Mouse (Mus musculus) heart, embryonic 15.5 days (tissue): ENCODE data around the gene Lhx5. TPM values are rescaled to one million over a fixed set of nuclear protein-coding genes. Genes with fewer than 3 reads are reported as not detected.
A peak's percentile ranks its signal among the peaks of the same experiment; 100 is the strongest.

Experiments
- ATAC-seq: fragments of 200-750 bp; cut with Nextera tagmentation; replicated peaks from 2 replicates; pipeline ENCODE4 v1.8.0; 2017; ENCODE audit warnings: low read depth, moderate TSS enrichment; ENCODE audit not compliant: insufficient number of reproducible peaks, insufficient read depth, low FRiP score
- H3K27ac ChIP-seq: fragments of 300-500 bp; sonication (generic); 2 replicates; pipeline ENCODE4 v1.5.1; 2015; ENCODE audit warnings: mild to moderate bottlenecking, inconsistent platforms
- H3K27me3 ChIP-seq: fragments of 300-500 bp; sonication (generic); 2 replicates; pipeline ENCODE4 v1.6.1; 2015; ENCODE audit warnings: inconsistent platforms
- H3K36me3 ChIP-seq: fragments of 300-500 bp; sonication (generic); 2 replicates; pipeline ENCODE4 v1.6.1; 2015; ENCODE audit warnings: mild to moderate bottlenecking, inconsistent platforms
- H3K4me1 ChIP-seq: fragments of 300-500 bp; sonication (generic); replicated peaks from 2 replicates; pipeline ENCODE4 v1.6.1; 2015; ENCODE audit warnings: inconsistent platforms
- H3K4me2 ChIP-seq: fragments of 300-500 bp; sonication (generic); 2 replicates; pipeline ENCODE4 v1.6.1; 2015; ENCODE audit warnings: inconsistent platforms, mild to moderate bottlenecking, moderate library complexity
- H3K4me3 ChIP-seq: fragments of 300-500 bp; sonication (generic); 2 replicates; pipeline ENCODE4 v1.5.1; 2015; ENCODE audit warnings: mild to moderate bottlenecking, inconsistent platforms
- H3K9ac ChIP-seq: fragments of 300-500 bp; sonication (generic); 2 replicates; pipeline ENCODE4 v1.6.1; 2015; ENCODE audit warnings: mild to moderate bottlenecking, inconsistent platforms
- H3K9me3 ChIP-seq: fragments of 300-500 bp; sonication (generic); replicated peaks from 2 replicates; pipeline ENCODE4 v1.6.1; 2016; ENCODE audit warnings: inconsistent platforms
- WGBS: fragments of 180-500 bp; shearing (Covaris S2); methylation state at CpG from one replicate; pipeline ENCODE4 v1.1.7; 2015; ENCODE audit warnings: mixed read lengths; 5-methylcytosine and 5-hydroxymethylcytosine counted together
- polyA plus RNA-seq: library from polyadenylated mRNA; unstranded; fragments of >200 nt; fragmentation: Nextera tagmentation; extraction: Ambion mirVana; gene quantifications from 2 replicates; pipeline ENCODE4 v1.2.1, GENCODE M21; 2015

Gene Lhx5
- polyA plus RNA-seq, 1 experiment from 2014 or later, result not detected

DNA sequence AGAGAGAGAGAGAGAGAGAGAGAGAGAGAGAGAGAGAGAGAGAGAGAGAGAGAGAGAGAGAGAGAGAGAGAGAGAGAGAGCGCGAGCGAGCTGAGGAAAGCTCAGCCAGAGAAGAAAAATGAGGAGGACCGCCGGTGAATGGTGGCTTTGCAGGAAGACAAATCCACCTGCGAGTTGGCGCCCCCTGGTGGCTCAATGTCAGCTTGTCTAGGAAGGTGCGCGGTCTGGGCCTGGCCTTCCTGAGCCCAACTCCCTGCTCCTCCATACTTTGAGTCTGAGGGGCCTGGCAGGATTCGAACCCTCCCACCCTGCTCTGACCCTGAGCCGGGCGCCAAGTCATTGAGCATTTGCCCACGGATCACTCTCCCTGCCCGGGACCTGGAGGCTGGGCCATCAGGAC, 9.2 kb downstream of the Lhx5 start:
- WGBS, result 8% methylated on average over 14 of the region's 14 CpGs
- Histone ChIP-seq H3K27me3 (peaks cover 89% of the 10 kb centered on the region), H3K4me2 (peak overlapping the region; percentile 68), H3K27ac (no peak overlapping the region), H3K4me3 (peak overlapping the region; percentile 47), H3K4me1 (peaks cover 28% of the 10 kb centered on the region), H3K9ac (no peak overlapping the region), H3K9me3 (no peaks in the 10 kb centered on the region), H3K36me3 (no peaks in the 10 kb centered on the region)
- ATAC-seq, result 0 out of 2 replicates have a peak, but pooled peaks have one; percentile 35

DNA sequence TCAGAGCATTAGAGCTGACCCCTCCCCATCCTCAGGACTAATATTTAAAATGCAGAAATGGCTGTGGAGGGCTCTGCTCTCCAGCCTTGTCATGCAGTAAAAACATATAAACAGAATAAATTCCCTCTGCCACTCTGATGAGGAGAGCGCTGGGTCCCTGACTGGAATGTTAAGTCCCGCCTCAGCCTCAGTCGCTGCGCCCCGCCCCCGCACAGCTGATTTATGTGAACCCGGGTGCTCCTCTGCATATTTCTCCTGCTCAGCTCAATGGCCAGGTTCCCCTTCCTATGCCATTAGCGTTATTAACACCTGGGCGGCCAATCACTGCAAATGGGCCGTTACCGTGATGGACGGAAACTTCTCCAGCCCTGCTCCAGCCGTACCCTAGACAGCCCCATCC, 15.8 kb downstream of the Lhx5 start:
- ATAC-seq, result no peak
- H3K9me3 ChIP-seq, result no peaks in the 10 kb centered on the region
- H3K4me1 ChIP-seq, result no peaks in the 10 kb centered on the region
- peaks cover 65% of the 10 kb centered on the region for H3K27me3 ChIP-seq
- no peak overlapping the region for H3K4me3 ChIP-seq
- no peak overlapping the region for H3K27ac ChIP-seq
- 25% methylated on average over 13 of the region's 13 CpGs for WGBS
- H3K36me3 ChIP-seq, result no peaks in the 10 kb centered on the region
- H3K9ac ChIP-seq, result no peak overlapping the region
- H3K4me2 ChIP-seq, result no peak overlapping the region

DNA sequence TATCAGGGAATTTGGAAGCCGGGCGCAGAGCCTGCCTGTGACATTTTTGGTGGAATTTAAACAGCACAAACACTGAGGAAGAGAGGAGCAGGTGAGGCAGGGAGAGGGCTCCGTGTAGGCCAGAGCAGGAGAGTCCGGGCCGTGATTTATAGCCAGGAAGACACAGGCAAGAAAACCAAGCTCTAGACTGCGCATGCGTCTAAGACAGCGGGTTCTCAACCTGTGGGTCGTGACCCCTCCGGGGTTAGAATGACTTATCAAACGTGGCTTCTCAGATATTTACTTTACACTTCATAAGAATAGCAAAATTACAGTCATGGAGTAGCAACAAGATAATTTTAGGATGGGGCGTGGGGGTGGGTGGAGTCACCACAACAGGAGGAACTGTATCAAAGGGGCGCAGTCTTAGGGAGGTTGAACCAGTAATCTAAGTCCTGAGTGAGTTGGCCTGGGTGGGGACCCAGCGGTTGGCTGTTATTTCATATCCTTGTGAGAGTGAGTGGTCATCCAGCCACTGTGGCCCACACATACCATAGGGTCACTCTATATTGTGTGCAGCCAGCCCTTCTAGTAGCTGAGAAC, 23.3 kb downstream of the Lhx5 start:
- H3K9ac ChIP-seq, result no peak overlapping the region
- H3K27ac ChIP-seq, result no peak overlapping the region
- H3K9me3 ChIP-seq, result no peaks in the 10 kb centered on the region
- H3K4me2 ChIP-seq, result no peak overlapping the region
- no peak overlapping the region for H3K4me3 ChIP-seq
- WGBS, result 62% methylated on average over 14 of the region's 14 CpGs
- H3K4me1 ChIP-seq, result 0 out of 2 replicates have a peak, but pooled peaks cover 3% of the 10 kb centered on the region
- H3K27me3 ChIP-seq, result peaks cover 40% of the 10 kb centered on the region
- ATAC-seq, result no peak
- H3K36me3 ChIP-seq, result no peaks in the 10 kb centered on the region

DNA sequence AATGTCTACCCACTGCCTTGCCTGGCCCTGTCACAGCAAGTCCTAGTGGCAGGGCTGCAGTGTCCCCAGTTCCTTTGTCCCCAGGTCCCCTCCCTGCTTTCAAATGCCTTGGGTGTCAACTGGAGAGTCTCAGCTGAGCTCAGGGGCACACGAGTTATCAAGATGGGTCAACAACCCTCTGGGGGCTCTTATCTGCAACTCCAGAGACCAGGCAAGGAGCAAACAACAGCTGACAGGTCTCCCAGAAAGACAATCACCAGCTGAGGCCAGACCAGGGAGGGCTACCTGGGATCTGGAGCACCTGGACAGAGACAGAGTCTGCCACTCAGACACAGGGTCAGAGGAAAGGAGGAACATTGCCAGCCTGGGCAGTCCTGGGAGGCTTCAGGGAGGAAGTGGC, 24.8 kb downstream of the Lhx5 start:
- 11% methylated on average over 1 of the region's 1 CpGs for WGBS
- Histone ChIP-seq H3K9ac (no peak overlapping the region), H3K27ac (no peak overlapping the region), H3K27me3 (peaks cover 40% of the 10 kb centered on the region), H3K9me3 (no peaks in the 10 kb centered on the region), H3K36me3 (no peaks in the 10 kb centered on the region), H3K4me2 (no peak overlapping the region), H3K4me3 (no peak overlapping the region), H3K4me1 (0 out of 2 replicates have a peak, but pooled peaks cover 3% of the 10 kb centered on the region)
- no peak for ATAC-seq

DNA sequence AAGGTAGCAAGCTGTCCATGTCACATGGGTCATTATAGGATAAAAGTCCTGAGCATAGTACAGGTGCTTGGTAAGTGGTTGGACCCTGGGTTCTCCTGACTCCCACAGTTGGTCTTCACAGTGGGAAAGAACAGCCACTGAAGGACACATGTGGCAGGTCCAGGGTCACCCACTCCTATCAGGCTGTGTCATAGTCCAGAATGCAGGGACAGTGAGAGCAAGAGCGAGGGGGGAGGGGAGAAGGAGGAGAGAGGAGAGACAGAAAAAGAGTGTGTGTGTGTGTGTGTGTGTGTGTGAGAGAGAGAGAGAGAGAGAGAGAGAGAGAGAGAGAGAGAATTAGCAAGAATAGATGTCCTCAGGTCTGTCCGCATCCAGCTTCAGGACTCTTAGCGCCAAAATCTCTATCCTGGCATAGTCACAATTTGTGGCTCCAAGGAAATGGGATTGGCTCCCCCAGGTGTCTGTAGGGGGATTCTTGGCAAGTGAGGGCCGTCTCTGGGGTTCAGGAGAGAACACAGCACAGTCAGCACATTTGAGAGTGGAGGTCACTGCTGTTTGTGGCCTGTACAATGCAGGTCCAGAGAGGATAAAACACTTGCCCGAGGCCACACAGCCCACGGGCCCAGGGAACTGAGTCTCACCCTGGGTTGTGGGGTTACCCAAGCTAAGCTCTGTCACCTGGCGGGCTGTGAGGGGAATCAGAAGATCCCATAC, 25.5 kb downstream of the Lhx5 start:
- H3K27ac ChIP-seq, result no peak overlapping the region
- WGBS, result 47% methylated on average over 7 of the region's 7 CpGs
- H3K4me2 ChIP-seq, result no peak overlapping the region
- H3K27me3 ChIP-seq, result peaks cover 41% of the 10 kb centered on the region
- ATAC-seq, result no peak
- 0 out of 2 replicates have a peak, but pooled peaks cover 3% of the 10 kb centered on the region for H3K4me1 ChIP-seq
- H3K4me3 ChIP-seq, result no peak overlapping the region
- no peaks in the 10 kb centered on the region for H3K9me3 ChIP-seq
- H3K36me3 ChIP-seq, result no peaks in the 10 kb centered on the region
- H3K9ac ChIP-seq, result no peak overlapping the region

DNA sequence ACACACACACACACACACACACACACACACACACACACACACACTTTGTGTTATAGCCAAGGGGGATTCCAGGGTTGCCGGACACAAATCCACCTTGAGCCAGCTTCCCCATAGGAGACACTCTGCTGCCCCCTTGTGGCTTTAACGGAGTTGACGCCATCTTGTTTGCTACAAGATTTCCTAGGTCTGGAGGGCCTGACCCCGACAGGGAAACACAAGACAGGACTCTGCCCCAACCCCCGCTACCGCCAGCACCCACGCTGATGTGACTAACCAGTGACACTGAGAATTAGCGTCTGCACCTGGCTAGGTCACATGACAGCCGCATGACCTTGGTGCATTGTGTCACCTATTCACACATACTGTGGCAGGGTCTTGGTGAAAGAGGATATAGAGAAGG, 26.1 kb downstream of the Lhx5 start:
- no peak overlapping the region for H3K4me2 ChIP-seq
- no peak overlapping the region for H3K9ac ChIP-seq
- H3K4me1 ChIP-seq, result 0 out of 2 replicates have a peak, but pooled peaks cover 3% of the 10 kb centered on the region
- no peak for ATAC-seq
- no peaks in the 10 kb centered on the region for H3K9me3 ChIP-seq
- no peaks in the 10 kb centered on the region for H3K36me3 ChIP-seq
- H3K27ac ChIP-seq, result no peak overlapping the region
- H3K27me3 ChIP-seq, result peaks cover 41% of the 10 kb centered on the region
- H3K4me3 ChIP-seq, result no peak overlapping the region
- WGBS, result 7% methylated on average over 9 of the region's 9 CpGs

DNA sequence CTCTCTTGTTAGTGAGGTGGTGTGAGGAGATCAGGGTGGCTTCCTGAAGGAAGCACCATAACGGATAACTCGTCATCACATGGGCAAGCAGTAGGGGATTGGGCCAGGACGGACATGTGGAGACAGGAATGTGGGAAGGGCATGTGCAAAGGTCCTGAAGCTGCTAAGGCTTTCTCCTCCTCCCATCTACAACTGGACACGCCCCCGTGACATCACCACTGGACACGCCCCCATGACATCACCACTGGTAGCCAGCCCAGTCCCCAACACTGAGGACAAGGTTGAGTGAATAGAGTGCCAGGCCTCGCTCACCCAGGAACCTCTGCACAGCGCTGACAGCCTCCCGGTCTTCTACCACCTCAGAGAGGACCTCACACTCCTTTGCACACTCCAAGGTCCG, 27.6 kb downstream of the Lhx5 start:
- 0 out of 2 replicates have a peak, but pooled peaks have one; percentile 13 for ATAC-seq
- WGBS, result 71% methylated on average over 10 of the region's 10 CpGs
- H3K4me3 ChIP-seq, result no peak overlapping the region
- H3K4me2 ChIP-seq, result no peak overlapping the region
- no peaks in the 10 kb centered on the region for H3K9me3 ChIP-seq
- H3K9ac ChIP-seq, result no peak overlapping the region
- H3K36me3 ChIP-seq, result no peaks in the 10 kb centered on the region
- H3K4me1 ChIP-seq, result 0 out of 2 replicates have a peak, but pooled peaks cover 3% of the 10 kb centered on the region
- H3K27ac ChIP-seq, result no peak overlapping the region
- H3K27me3 ChIP-seq, result peaks cover 54% of the 10 kb centered on the region

DNA sequence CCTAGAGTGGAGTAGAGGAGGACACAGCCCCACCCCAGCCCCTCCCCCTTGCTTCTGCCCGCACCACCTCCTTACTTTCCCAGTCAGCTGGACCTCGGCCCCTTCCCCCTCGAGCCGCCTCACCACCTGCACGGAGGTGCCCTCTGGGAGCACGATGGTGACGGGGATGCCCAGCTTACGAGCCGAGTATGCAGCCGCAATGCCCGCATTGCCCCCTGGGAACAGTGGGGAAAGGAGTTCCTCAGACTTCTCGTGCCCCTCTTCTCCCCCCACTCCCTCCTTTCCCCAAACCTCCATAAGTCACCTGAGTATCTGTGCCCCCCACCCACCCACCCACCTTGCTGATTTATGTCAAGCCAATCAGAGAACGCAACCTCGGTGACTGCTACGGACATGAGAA, 30.4 kb downstream of the Lhx5 start:
- Histone ChIP-seq H3K4me3 (no peak overlapping the region), H3K27ac (no peak overlapping the region), H3K36me3 (no peaks in the 10 kb centered on the region), H3K4me1 (peaks cover 16% of the 10 kb centered on the region), H3K9me3 (no peaks in the 10 kb centered on the region), H3K9ac (no peak overlapping the region), H3K27me3 (peaks cover 33% of the 10 kb centered on the region), H3K4me2 (no peak overlapping the region)
- 77% methylated on average over 15 of the region's 15 CpGs for WGBS
- no peak for ATAC-seq

DNA sequence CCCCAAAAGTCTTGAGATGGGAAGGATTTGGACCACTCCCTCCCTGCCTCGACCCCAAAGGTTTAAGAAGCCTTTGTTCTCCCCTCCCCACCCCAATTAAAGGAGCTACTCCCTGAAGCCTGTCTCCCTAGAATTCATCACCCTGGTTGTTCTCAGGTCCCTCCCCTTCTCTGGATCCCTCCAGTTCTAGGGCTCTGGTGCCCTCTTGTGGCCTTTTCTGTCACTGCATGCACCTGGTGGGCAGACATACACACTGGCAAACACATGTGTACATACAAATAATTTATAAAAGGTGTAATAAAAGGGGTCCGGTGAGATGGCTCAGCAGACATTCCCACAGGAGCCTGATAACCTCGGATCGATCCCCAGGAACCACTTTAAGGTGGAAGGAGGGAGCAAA, 32.8 kb downstream of the Lhx5 start:
- H3K27ac ChIP-seq, result no peak overlapping the region
- H3K36me3 ChIP-seq, result no peaks in the 10 kb centered on the region
- WGBS, result 82% methylated on average over 4 of the region's 4 CpGs
- no peak overlapping the region for H3K9ac ChIP-seq
- ATAC-seq, result no peak
- H3K9me3 ChIP-seq, result no peaks in the 10 kb centered on the region
- no peak overlapping the region for H3K4me3 ChIP-seq
- H3K4me2 ChIP-seq, result no peak overlapping the region
- H3K27me3 ChIP-seq, result peaks cover 32% of the 10 kb centered on the region
- H3K4me1 ChIP-seq, result peaks cover 15% of the 10 kb centered on the region

DNA sequence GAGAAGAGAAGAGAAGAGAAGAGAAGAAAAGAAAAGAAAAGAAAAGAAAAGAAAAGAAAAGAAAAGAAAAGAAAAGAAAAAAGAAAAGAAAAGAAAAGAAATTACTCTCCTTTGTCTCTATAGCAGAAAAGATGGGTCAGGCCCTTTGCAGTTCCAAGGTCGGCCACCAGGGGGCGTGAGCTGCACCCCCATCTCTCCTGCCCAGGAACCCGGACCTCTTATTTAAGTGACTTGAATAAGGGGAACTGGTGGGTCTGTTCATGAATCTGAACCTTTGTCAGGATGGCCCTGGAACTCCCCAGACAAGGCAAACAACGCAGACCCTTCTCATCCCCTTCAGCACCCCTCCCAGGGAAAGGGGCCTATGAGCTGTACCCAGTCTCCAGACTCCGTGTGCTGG, 33.6 kb downstream of the Lhx5 start:
- peaks cover 26% of the 10 kb centered on the region for H3K27me3 ChIP-seq
- H3K9me3 ChIP-seq, result no peaks in the 10 kb centered on the region
- H3K36me3 ChIP-seq, result no peaks in the 10 kb centered on the region
- no peak overlapping the region for H3K4me3 ChIP-seq
- no peak for ATAC-seq
- no peak overlapping the region for H3K4me2 ChIP-seq
- H3K9ac ChIP-seq, result no peak overlapping the region
- WGBS, result 37% methylated on average over 5 of the region's 5 CpGs
- no peak overlapping the region for H3K27ac ChIP-seq
- H3K4me1 ChIP-seq, result peaks cover 15% of the 10 kb centered on the region

DNA sequence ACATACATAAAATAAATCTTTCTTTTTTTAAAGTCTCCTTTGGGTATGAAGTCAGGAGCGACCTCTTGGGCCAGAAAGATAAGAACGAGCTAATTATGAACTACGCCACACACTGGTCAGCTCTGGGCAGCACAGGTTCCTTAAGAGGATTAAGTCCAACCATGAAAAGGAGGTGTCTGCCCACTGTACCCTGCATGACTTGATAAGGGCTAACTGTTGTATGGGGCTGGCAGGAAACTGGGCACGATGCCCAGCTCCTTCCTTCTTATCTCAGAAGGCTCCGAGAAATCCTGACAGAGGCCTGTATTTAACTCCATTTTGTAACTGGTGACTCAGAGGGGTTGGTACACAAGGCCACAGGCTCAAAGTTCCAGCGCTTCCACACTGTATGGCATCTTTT, 34.4 kb downstream of the Lhx5 start:
- Histone ChIP-seq H3K4me2 (no peak overlapping the region), H3K27me3 (peaks cover 22% of the 10 kb centered on the region), H3K9ac (no peak overlapping the region), H3K27ac (peak overlapping the region; percentile 78), H3K9me3 (no peaks in the 10 kb centered on the region), H3K4me3 (no peak overlapping the region), H3K4me1 (peaks cover 15% of the 10 kb centered on the region), H3K36me3 (no peaks in the 10 kb centered on the region)
- 24% methylated on average over 6 of the region's 6 CpGs for WGBS
- ATAC-seq, result peak; percentile 84

DNA sequence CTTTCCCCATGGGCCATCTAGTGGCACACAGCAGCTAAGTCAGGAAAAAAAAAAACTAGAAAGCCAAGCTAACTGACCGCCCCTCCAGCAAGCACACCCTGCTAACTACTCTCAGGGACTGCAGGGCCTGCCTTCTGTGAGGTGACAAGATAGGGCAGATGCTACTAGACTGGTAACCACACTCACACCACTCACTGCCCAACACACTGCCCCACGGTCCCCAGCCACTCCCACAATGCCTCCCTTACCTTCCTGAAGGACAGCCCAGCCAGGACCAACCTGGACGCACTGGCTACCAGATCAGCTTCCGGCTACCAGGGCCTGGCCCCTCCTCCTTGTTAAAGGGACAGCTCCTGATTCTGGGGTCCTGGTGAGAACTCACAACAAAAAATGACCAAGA, 35.5 kb downstream of the Lhx5 start:
- H3K4me3 ChIP-seq, result peak overlapping the region; percentile 47
- H3K36me3 ChIP-seq, result no peaks in the 10 kb centered on the region
- H3K9me3 ChIP-seq, result no peaks in the 10 kb centered on the region
- H3K27me3 ChIP-seq, result peaks cover 20% of the 10 kb centered on the region
- ATAC-seq, result 0 out of 2 replicates have a peak, but pooled peaks have one; percentile 24
- H3K27ac ChIP-seq, result peak overlapping the region; percentile 78
- 16% methylated on average over 4 of the region's 4 CpGs for WGBS
- H3K4me2 ChIP-seq, result peak overlapping the region; percentile 61
- H3K4me1 ChIP-seq, result peaks cover 15% of the 10 kb centered on the region
- peak overlapping the region; percentile 31 for H3K9ac ChIP-seq
